Mouse (Mus musculus): Measurements from ENCODE around the gene C6. TPM values are rescaled to one million over a fixed set of nuclear protein-coding genes. Genes with fewer than 3 reads are reported as not detected.

The C6 gene
- polyA plus RNA-seq (2015; fragmentation: Nextera tagmentation; extraction: Ambion mirVana): not detected in 2 replicates

DNA sequence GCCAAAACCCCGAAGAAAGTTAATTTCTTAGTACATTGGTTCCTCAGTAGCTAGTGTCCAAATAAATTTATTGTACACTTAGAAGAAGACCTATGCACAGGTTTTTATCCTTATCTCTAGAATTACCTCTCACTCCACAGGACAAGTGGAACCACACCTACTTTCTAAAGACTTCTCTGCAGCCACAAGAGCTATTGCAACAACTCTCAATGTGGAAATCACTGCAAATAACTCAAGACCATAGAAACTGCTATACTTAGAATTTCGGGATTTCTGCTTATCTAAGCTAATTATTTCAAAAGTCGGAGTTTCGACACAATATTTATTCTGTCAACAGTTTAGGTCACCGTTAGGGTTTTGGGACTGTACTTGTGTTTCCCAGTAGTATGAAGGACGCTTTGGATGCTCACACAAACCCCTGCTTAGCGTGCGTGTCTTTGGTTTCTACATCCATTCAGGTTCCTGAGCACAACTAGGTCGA lies at the start of gene C6:
Gene C6, plus strand, starts transcription at position 346 of the 481 bp plus-strand sequence.
- H3K9me3 ChIP-seq (replicated peaks; ENCODE audit: control insufficient read depth, low read length): no peaks in the 10 kb centered on the region
- no peak within 1 kb of the TSS for H3K4me3 ChIP-seq (ENCODE audit: low read length)
- H3K4me1 ChIP-seq (ENCODE audit: control insufficient read depth, insufficient read depth, low read length): no peaks in the 10 kb centered on the region
- no peaks in the 10 kb centered on the region for H3K27me3 ChIP-seq (ENCODE audit: control insufficient read depth, insufficient read depth, low read length)
- ATAC-seq (replicated peaks; ENCODE audit: extremely low read depth, insufficient read depth, low FRiP score): no peak
- H3K9ac ChIP-seq (ENCODE audit: low read length): no peak within 1 kb of the TSS
- no peak within 1 kb of the TSS for H3K4me2 ChIP-seq (ENCODE audit: low read depth, low read length)
- WGBS: 81% methylated on average over 9 of the region's 9 CpGs
- no peak within 1 kb of the TSS for H3K27ac ChIP-seq (ENCODE audit: low read length)
- H3K36me3 ChIP-seq (ENCODE audit: control insufficient read depth, insufficient read depth): no peaks in the 10 kb centered on the region

DNA sequence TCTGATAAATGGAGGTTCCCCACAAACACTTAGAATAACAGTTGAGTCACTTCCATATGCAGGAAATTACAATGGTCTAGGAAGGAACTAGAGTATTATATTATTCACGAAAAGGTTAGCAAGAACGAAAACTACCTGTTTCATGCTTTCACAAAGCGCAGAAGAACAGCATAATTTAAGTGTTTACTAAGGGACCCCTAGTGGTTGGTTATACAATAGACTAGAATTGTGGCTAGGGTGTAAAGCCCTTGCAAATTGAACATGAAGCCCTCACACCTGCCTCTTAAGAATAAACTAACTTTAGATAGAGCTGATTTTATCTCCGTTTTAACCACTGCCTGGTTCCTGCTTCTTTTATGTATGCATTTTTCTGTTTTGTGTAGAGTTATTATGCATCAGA lies 29.4 kb upstream of the C6 start:
- Histone ChIP-seq H3K36me3 (ENCODE audit: control insufficient read depth, insufficient read depth) (no peaks in the 10 kb centered on the region), H3K27ac (ENCODE audit: low read length) (no peak overlapping the region), H3K9ac (ENCODE audit: low read length) (no peak overlapping the region), H3K4me3 (ENCODE audit: low read length) (no peak overlapping the region), H3K4me2 (ENCODE audit: low read depth, low read length) (no peak overlapping the region), H3K27me3 (ENCODE audit: control insufficient read depth, insufficient read depth, low read length) (no peaks in the 10 kb centered on the region), H3K9me3 (replicated peaks; ENCODE audit: control insufficient read depth, low read length) (0 out of 2 replicates have a peak, but pooled peaks cover 4% of the 10 kb centered on the region), H3K4me1 (ENCODE audit: control insufficient read depth, insufficient read depth, low read length) (no peaks in the 10 kb centered on the region)
- ATAC-seq (replicated peaks; ENCODE audit: extremely low read depth, insufficient read depth, low FRiP score): no peak
- 70% methylated on average over 4 of the region's 4 CpGs for WGBS

DNA sequence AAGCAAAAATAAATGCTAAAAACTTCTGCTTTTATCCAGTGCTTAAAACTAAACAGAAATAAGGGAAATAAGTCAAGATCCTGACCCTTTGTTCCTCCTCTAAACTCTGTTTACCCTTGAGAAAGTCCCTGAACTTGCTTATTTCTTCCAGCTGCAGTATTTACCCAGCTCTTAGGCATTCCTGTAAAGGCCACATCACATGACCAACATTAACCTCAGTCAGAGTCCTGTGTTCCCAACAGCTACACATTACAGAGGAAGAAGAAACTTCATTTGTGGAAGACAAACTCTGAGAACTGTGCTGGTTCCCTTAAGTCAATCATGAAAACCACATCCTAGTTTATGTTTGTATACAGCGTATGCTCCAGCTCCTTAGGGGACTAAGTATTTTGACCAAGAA lies 7.2 kb downstream of the C6 start:
- WGBS: 95% methylated on average over 1 of the region's 1 CpGs
- ATAC-seq (replicated peaks; ENCODE audit: extremely low read depth, insufficient read depth, low FRiP score): no peak
- Histone ChIP-seq H3K27ac (ENCODE audit: low read length) (no peak overlapping the region), H3K4me1 (ENCODE audit: control insufficient read depth, insufficient read depth, low read length) (no peaks in the 10 kb centered on the region), H3K36me3 (ENCODE audit: control insufficient read depth, insufficient read depth) (no peaks in the 10 kb centered on the region), H3K9ac (ENCODE audit: low read length) (no peak overlapping the region), H3K27me3 (ENCODE audit: control insufficient read depth, insufficient read depth, low read length) (no peaks in the 10 kb centered on the region), H3K4me2 (ENCODE audit: low read depth, low read length) (no peak overlapping the region), H3K9me3 (replicated peaks; ENCODE audit: control insufficient read depth, low read length) (no peaks in the 10 kb centered on the region), H3K4me3 (ENCODE audit: low read length) (no peak overlapping the region)

DNA sequence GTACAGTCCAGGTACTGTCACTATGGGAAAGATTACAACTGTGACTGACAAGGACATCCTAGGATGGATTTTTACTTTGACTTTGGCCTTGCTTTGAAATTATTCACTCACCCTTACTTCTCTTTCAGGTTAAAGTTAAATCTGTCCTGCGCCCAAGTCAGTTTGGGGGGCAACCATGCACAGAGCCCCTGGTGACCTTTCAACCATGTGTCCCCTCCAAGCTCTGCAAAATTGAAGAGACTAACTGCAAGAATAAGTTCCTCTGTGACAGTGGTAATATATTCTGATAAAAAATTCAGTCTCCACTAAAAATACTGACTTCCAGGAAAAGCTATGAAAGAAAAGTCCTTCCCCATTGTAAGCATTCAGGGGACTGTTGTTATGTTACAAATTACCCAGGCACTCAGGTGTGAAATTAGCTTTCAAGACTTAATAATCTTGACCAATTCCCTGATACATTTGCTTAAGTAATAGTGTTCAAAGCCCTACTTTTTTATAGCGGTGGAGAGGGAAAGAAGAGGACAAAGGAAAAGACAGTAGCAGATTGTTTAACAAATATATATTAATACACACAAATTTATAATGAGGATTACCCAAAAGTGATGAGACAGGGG lies 8.1 kb downstream of the C6 start:
- Histone ChIP-seq H3K9me3 (replicated peaks; ENCODE audit: control insufficient read depth, low read length) (no peaks in the 10 kb centered on the region), H3K4me3 (ENCODE audit: low read length) (no peak overlapping the region), H3K9ac (ENCODE audit: low read length) (no peak overlapping the region), H3K27ac (ENCODE audit: low read length) (no peak overlapping the region), H3K27me3 (ENCODE audit: control insufficient read depth, insufficient read depth, low read length) (no peaks in the 10 kb centered on the region), H3K4me1 (ENCODE audit: control insufficient read depth, insufficient read depth, low read length) (no peaks in the 10 kb centered on the region), H3K36me3 (ENCODE audit: control insufficient read depth, insufficient read depth) (no peaks in the 10 kb centered on the region), H3K4me2 (ENCODE audit: low read depth, low read length) (no peak overlapping the region)
- 82% methylated on average over 2 of the region's 2 CpGs for WGBS
- no peak for ATAC-seq (replicated peaks; ENCODE audit: extremely low read depth, insufficient read depth, low FRiP score)

DNA sequence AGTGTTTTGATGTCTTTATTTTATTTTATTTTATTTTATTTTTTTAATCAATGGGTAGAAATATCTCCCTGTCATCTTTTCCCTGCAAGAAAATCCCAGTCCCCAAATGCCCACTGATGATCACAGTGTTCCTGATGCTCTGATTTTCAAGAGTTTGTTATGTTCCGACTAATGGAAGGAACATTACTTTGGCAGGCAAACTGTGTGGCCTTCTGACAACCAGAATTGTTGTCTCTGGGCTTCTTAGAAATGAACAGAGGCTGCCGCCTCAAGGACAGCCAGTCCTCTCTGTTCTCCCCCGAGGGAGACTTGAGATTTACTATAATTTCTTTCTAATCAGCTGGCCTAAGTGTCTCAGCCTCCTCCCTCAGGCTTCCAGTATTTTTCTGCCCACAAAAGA lies 20.7 kb downstream of the C6 start:
- H3K4me2 ChIP-seq (ENCODE audit: low read depth, low read length): no peak overlapping the region
- H3K4me3 ChIP-seq (ENCODE audit: low read length): no peak overlapping the region
- H3K4me1 ChIP-seq (ENCODE audit: control insufficient read depth, insufficient read depth, low read length): no peaks in the 10 kb centered on the region
- 73% methylated on average over 3 of the region's 3 CpGs for WGBS
- ATAC-seq (replicated peaks; ENCODE audit: extremely low read depth, insufficient read depth, low FRiP score): no peak
- no peaks in the 10 kb centered on the region for H3K27me3 ChIP-seq (ENCODE audit: control insufficient read depth, insufficient read depth, low read length)
- H3K27ac ChIP-seq (ENCODE audit: low read length): no peak overlapping the region
- no peak overlapping the region for H3K9ac ChIP-seq (ENCODE audit: low read length)
- H3K36me3 ChIP-seq (ENCODE audit: control insufficient read depth, insufficient read depth): no peaks in the 10 kb centered on the region
- H3K9me3 ChIP-seq (replicated peaks; ENCODE audit: control insufficient read depth, low read length): no peaks in the 10 kb centered on the region

- Histone ChIP-seq H3K27ac (ENCODE audit: low read length) (no peak overlapping the region), H3K27me3 (ENCODE audit: control insufficient read depth, insufficient read depth, low read length) (no peaks in the 10 kb centered on the region), H3K4me3 (ENCODE audit: low read length) (no peak overlapping the region), H3K36me3 (ENCODE audit: control insufficient read depth, insufficient read depth) (no peaks in the 10 kb centered on the region), H3K4me1 (ENCODE audit: control insufficient read depth, insufficient read depth, low read length) (no peaks in the 10 kb centered on the region), H3K9ac (ENCODE audit: low read length) (no peak overlapping the region), H3K4me2 (ENCODE audit: low read depth, low read length) (no peak overlapping the region), H3K9me3 (replicated peaks; ENCODE audit: control insufficient read depth, low read length) (no peaks in the 10 kb centered on the region)
- 44% methylated on average over 3 of the region's 3 CpGs for WGBS
- ATAC-seq (replicated peaks; ENCODE audit: extremely low read depth, insufficient read depth, low FRiP score): no peak
Observed at GRCm38 (mm10) chr15:4790378-4790777, 63.4 kb downstream of the C6 start.

- Histone ChIP-seq H3K9ac (ENCODE audit: low read length) (no peak overlapping the region), H3K4me1 (ENCODE audit: control insufficient read depth, insufficient read depth, low read length) (no peaks in the 10 kb centered on the region), H3K4me2 (ENCODE audit: low read depth, low read length) (no peak overlapping the region), H3K36me3 (ENCODE audit: control insufficient read depth, insufficient read depth) (no peaks in the 10 kb centered on the region), H3K9me3 (replicated peaks; ENCODE audit: control insufficient read depth, low read length) (no peaks in the 10 kb centered on the region), H3K27me3 (ENCODE audit: control insufficient read depth, insufficient read depth, low read length) (no peaks in the 10 kb centered on the region), H3K4me3 (ENCODE audit: low read length) (no peak overlapping the region), H3K27ac (ENCODE audit: low read length) (no peak overlapping the region)
- WGBS: 56% methylated on average over 4 of the region's 4 CpGs
- ATAC-seq (replicated peaks; ENCODE audit: extremely low read depth, insufficient read depth, low FRiP score): no peak
Observed at GRCm38 (mm10) chr15:4796861-4797260, 69.9 kb downstream of the C6 start.

- H3K9ac ChIP-seq (ENCODE audit: low read length): no peak overlapping the region
- H3K4me1 ChIP-seq (ENCODE audit: control insufficient read depth, insufficient read depth, low read length): no peaks in the 10 kb centered on the region
- ATAC-seq (replicated peaks; ENCODE audit: extremely low read depth, insufficient read depth, low FRiP score): no peak
- no peaks in the 10 kb centered on the region for H3K36me3 ChIP-seq (ENCODE audit: control insufficient read depth, insufficient read depth)
- no peaks in the 10 kb centered on the region for H3K9me3 ChIP-seq (replicated peaks; ENCODE audit: control insufficient read depth, low read length)
- H3K27ac ChIP-seq (ENCODE audit: low read length): no peak overlapping the region
- H3K4me3 ChIP-seq (ENCODE audit: low read length): no peak overlapping the region
- H3K27me3 ChIP-seq (ENCODE audit: control insufficient read depth, insufficient read depth, low read length): no peaks in the 10 kb centered on the region
- H3K4me2 ChIP-seq (ENCODE audit: low read depth, low read length): no peak overlapping the region
- WGBS: 70% methylated on average over 2 of the region's 2 CpGs
Observed at GRCm38 (mm10) chr15:4804256-4804655, 77.3 kb downstream of the C6 start.

GRCm38 (mm10) chr15:4808131-4808530 lies 81.2 kb downstream of the C6 start:
- Histone ChIP-seq H3K9me3 (replicated peaks; ENCODE audit: control insufficient read depth, low read length) (no peaks in the 10 kb centered on the region), H3K4me3 (ENCODE audit: low read length) (no peak overlapping the region), H3K36me3 (ENCODE audit: control insufficient read depth, insufficient read depth) (no peaks in the 10 kb centered on the region), H3K4me2 (ENCODE audit: low read depth, low read length) (no peak overlapping the region), H3K27ac (ENCODE audit: low read length) (no peak overlapping the region), H3K9ac (ENCODE audit: low read length) (no peak overlapping the region), H3K27me3 (ENCODE audit: control insufficient read depth, insufficient read depth, low read length) (no peaks in the 10 kb centered on the region), H3K4me1 (ENCODE audit: control insufficient read depth, insufficient read depth, low read length) (no peaks in the 10 kb centered on the region)
- no peak for ATAC-seq (replicated peaks; ENCODE audit: extremely low read depth, insufficient read depth, low FRiP score)
- 72% methylated on average over 5 of the region's 5 CpGs for WGBS
